ENCODE assay signal across 9 mouse cellular contexts in genomic region chr15:6625607-6626033, GRCm38 (mm10).
DNase-seq lines count a peak whose midpoint lies in the region; ATAC-seq and TF ChIP-seq lines count a peak whose summit lies in the region.
"Had no signal": no experiment of that assay in that cellular context is flagged by ENCODE, and none has a peak within 500 bp of the region (broad histone marks: within the 10 kb centered on the region; RNA-seq: fewer than 3 reads in every experiment).

No protein-coding gene starts in this region.

- peak; percentile 90 for TF ChIP-seq CTCF in midbrain, postnatal 0 days (IDR thresholded peaks at IDR 0.05)

- H3K9me3 ChIP-seq in heart, embryonic 10.5 days, result no peaks in the 10 kb centered on the region
- H3K9me3 ChIP-seq in kidney, embryonic 14.5 days (ENCODE audit: control insufficient read depth, low read length), result no peaks in the 10 kb centered on the region
- H3K9me3 ChIP-seq in limb, embryonic 14.5 days (ENCODE audit: control insufficient read depth, low read length), result no peaks in the 10 kb centered on the region
- H3K9me3 ChIP-seq in midbrain, postnatal 0 days (ENCODE audit: low read length), result no peaks in the 10 kb centered on the region

- no peak overlapping the region for H3K27ac ChIP-seq in heart, embryonic 10.5 days
- no peak overlapping the region for H3K27ac ChIP-seq in kidney, embryonic 14.5 days (ENCODE audit: low read depth, low read length)
- H3K27ac ChIP-seq in limb, embryonic 14.5 days (replicated peaks; ENCODE audit: low read depth, low read length), result no peak overlapping the region
- H3K27ac ChIP-seq in midbrain, postnatal 0 days (ENCODE audit: low read depth, low read length), result no peak overlapping the region

- peak overlapping the region; percentile 15; the same call in 1 of the 2 replicates for H3K4me2 ChIP-seq in kidney, embryonic 14.5 days (replicated peaks; ENCODE audit: low read depth, low read length)
- H3K4me2 ChIP-seq in limb, embryonic 14.5 days (replicated peaks; ENCODE audit: low read depth, low read length, severe bottlenecking), result no peak overlapping the region; the same call in 1 of the 2 replicates
- H3K4me2 ChIP-seq in midbrain, postnatal 0 days (ENCODE audit: low read depth, low read length, poor library complexity, severe bottlenecking), result peak overlapping the region; percentile 50

- H3K9ac ChIP-seq in kidney, embryonic 14.5 days (ENCODE audit: low read depth, low read length), result no peak overlapping the region
- no peak overlapping the region for H3K9ac ChIP-seq in limb, embryonic 14.5 days (ENCODE audit: low read depth, low read length, severe bottlenecking)
- H3K9ac ChIP-seq in midbrain, postnatal 0 days (replicated peaks; ENCODE audit: low read length, poor library complexity, severe bottlenecking), result no peak overlapping the region

- no peaks in the 10 kb centered on the region for H3K36me3 ChIP-seq in heart, embryonic 10.5 days
- no peaks in the 10 kb centered on the region for H3K36me3 ChIP-seq in kidney, embryonic 14.5 days (ENCODE audit: control insufficient read depth, insufficient read depth, low read length)
- H3K36me3 ChIP-seq in limb, embryonic 14.5 days (ENCODE audit: control insufficient read depth, insufficient read depth, low read length), result no peaks in the 10 kb centered on the region
- no peaks in the 10 kb centered on the region for H3K36me3 ChIP-seq in midbrain, postnatal 0 days (ENCODE audit: insufficient read depth, low read length)

- no peaks in the 10 kb centered on the region for H3K27me3 ChIP-seq in heart, embryonic 10.5 days (ENCODE audit: insufficient read depth, poor library complexity, severe bottlenecking)
- no peaks in the 10 kb centered on the region for H3K27me3 ChIP-seq in kidney, embryonic 14.5 days (ENCODE audit: control insufficient read depth, insufficient read depth, low read length)
- no peaks in the 10 kb centered on the region for H3K27me3 ChIP-seq in limb, embryonic 14.5 days (ENCODE audit: control insufficient read depth, insufficient read depth, low read length)
- H3K27me3 ChIP-seq in midbrain, postnatal 0 days (ENCODE audit: insufficient read depth, low read length), result no peaks in the 10 kb centered on the region

- WGBS in heart, embryonic 10.5 days, result 5% methylated on average over 6 of the region's 6 CpGs
- 2% methylated on average over 6 of the region's 6 CpGs for WGBS in kidney, embryonic 14.5 days
- WGBS in limb, embryonic 14.5 days, result 2% methylated on average over 6 of the region's 6 CpGs
- 2% methylated on average over 6 of the region's 6 CpGs for WGBS in midbrain, postnatal 0 days

- H3K4me3 ChIP-seq in heart, embryonic 10.5 days, result peak overlapping the region; percentile 44; the same call in 1 of the 2 replicates
- peak overlapping the region; percentile 6; the same call in 1 of the 2 replicates for H3K4me3 ChIP-seq in kidney, embryonic 14.5 days (ENCODE audit: low read length)
- no peak overlapping the region for H3K4me3 ChIP-seq in limb, embryonic 14.5 days (replicated peaks; ENCODE audit: low read length)
- H3K4me3 ChIP-seq in midbrain, postnatal 0 days (ENCODE audit: low read depth, low read length), result peak overlapping the region; percentile 32; the same call in 1 of the 2 replicates
- H3K4me3 ChIP-seq: erythroblast, embryonic 14.5 days had no signal

- H3K4me1 ChIP-seq in heart, embryonic 10.5 days, result peaks cover 7% of the 10 kb centered on the region; the same call in 1 of the 2 replicates
- H3K4me1 ChIP-seq in kidney, embryonic 14.5 days (ENCODE audit: control insufficient read depth, insufficient read depth, low read length), result 0 out of 2 replicates have a peak, but pooled peaks cover 4% of the 10 kb centered on the region
- H3K4me1 ChIP-seq in limb, embryonic 14.5 days (ENCODE audit: control insufficient read depth, insufficient read depth, low read length), result peaks cover 12% of the 10 kb centered on the region
- H3K4me1 ChIP-seq in midbrain, postnatal 0 days (ENCODE audit: insufficient read depth, low read length), result no peaks in the 10 kb centered on the region; the same call in none of the 2 replicates

- no peak for TF ChIP-seq POLR2A in limb, embryonic 14.5 days (IDR thresholded peaks at IDR 0.05; ENCODE audit: borderline replicate concordance, extremely low read depth, insufficient read depth, insufficient read length)

- no peak for ATAC-seq in kidney, embryonic 14.5 days (ENCODE audit: low FRiP score, low TSS enrichment)
- ATAC-seq in limb, embryonic 14.5 days (ENCODE audit: low FRiP score, low read depth), result no peak; the same call in 1 of the 2 replicates
- ATAC-seq in midbrain, postnatal 0 days (ENCODE audit: low FRiP score), result peak; percentile 71

- DNase-seq in urinary bladder, postnatal 25 days (ENCODE audit: low spot score), result peak; percentile 16
- DNase-seq in urinary bladder, adult 18-20 months (ENCODE audit: low spot score in 2 of 2), result no peak
- DNase-seq in embryo, embryonic 10 days (ENCODE audit: low spot score), result peak; percentile 78
- no peak for DNase-seq in heart, embryonic 10.5 days (ENCODE audit: low spot score)
- DNase-seq in limb, embryonic 14.5 days (ENCODE audit: low spot score), result peak; percentile 82
- DNase-seq in midbrain, postnatal 0 days (ENCODE audit: low spot score), result peak; percentile 85
- DNase-seq in thymus, postnatal 14 days, result peak; percentile 78

Comparison
In these comparisons a context has a peak if more than half of its experiments do, and no peak if none do; other contexts are left out.
1. DNase-seq: peak in urinary bladder, postnatal 25 days (single experiment), embryo, embryonic 10 days (single experiment), limb, embryonic 14.5 days (single experiment), midbrain, postnatal 0 days (single experiment) and thymus, postnatal 14 days (single experiment); none in urinary bladder, adult 18-20 months (0 of 2) and heart, embryonic 10.5 days (single experiment).